Mouse (Mus musculus) myocyte (in vitro differentiated cells): ENCODE results near the gene Cobl. TPM values are rescaled to one million over a fixed set of nuclear protein-coding genes. Genes with fewer than 3 reads are reported as not detected.

Experiments
- H3K27me3 ChIP-seq: one replicate; pipeline ENCODE4 v1.6.1; 2011; ENCODE audit not compliant: control insufficient read depth, insufficient read depth, insufficient read length
- H3K36me3 ChIP-seq: one replicate; pipeline ENCODE4 v1.6.1; 2011; ENCODE audit not compliant: control insufficient read depth, insufficient read depth
- H3K4me2 ChIP-seq: one replicate; pipeline ENCODE4 v1.6.1; 2011; ENCODE audit warnings: low read depth, control low read depth
- H3K4me3 ChIP-seq: one replicate; pipeline ENCODE4 v1.5.1; 2011; ENCODE audit warnings: mild to moderate bottlenecking, control low read depth, moderate library complexity
- H3K79me2 ChIP-seq: one replicate; pipeline ENCODE4 v1.6.1; 2011; ENCODE audit not compliant: control insufficient read depth, insufficient read depth
- H3ac ChIP-seq: one replicate; pipeline ENCODE4 v1.6.1; 2011; ENCODE audit not compliant: control insufficient read depth, insufficient read length
- CEBPB ChIP-seq: IDR thresholded peaks from 2 replicates; pipeline ENCODE4 v1.6.1; 2011; ENCODE audit warnings: mild to moderate bottlenecking, moderate library complexity; ENCODE audit not compliant: poor library complexity, insufficient read depth, severe bottlenecking
- E2F4 ChIP-seq: IDR thresholded peaks from one replicate; pipeline ENCODE4 v1.6.1; 2011; ENCODE audit warnings: mild to moderate bottlenecking, control low read depth, moderate library complexity; ENCODE audit not compliant: insufficient read depth
- MAX ChIP-seq: IDR thresholded peaks from one replicate; pipeline ENCODE4 v1.6.1; 2011; ENCODE audit warnings: low read depth, mild to moderate bottlenecking, control low read depth
- MYOD1 ChIP-seq, 3 experiments: IDR thresholded peaks; one replicate each; pipeline ENCODE4 v1.6.1; 2011; ENCODE audit warnings: control low read depth in 2 of 3, low read depth in 2 of 3, mild to moderate bottlenecking in 2 of 3, moderate library complexity in 1 of 3; ENCODE audit not compliant: insufficient read length in 2 of 3, control insufficient read depth in 1 of 3
- MYOG ChIP-seq, 3 experiments: IDR thresholded peaks; one replicate each; pipeline ENCODE4 v1.6.1; 2011; ENCODE audit warnings: control low read depth in 2 of 3, low read depth in 2 of 3, mild to moderate bottlenecking in 2 of 3; ENCODE audit not compliant: insufficient read length in 2 of 3, control insufficient read depth in 1 of 3, insufficient read depth in 1 of 3
- POLR2A ChIP-seq: IDR thresholded peaks from one replicate; pipeline ENCODE4 v1.6.1; 2011; ENCODE audit warnings: low read depth, mild to moderate bottlenecking, control low read depth, moderate library complexity; ENCODE audit not compliant: insufficient read length
- POLR2AphosphoS2 ChIP-seq: IDR thresholded peaks from one replicate; pipeline ENCODE4 v1.6.1; 2011; ENCODE audit warnings: low read depth, control low read depth; ENCODE audit not compliant: insufficient read length
- REST ChIP-seq: IDR thresholded peaks from one replicate; pipeline ENCODE4 v1.6.1; 2011; ENCODE audit warnings: mild to moderate bottlenecking, control low read depth, moderate library complexity; ENCODE audit not compliant: insufficient read depth, insufficient read length
- SRF ChIP-seq: IDR thresholded peaks from one replicate; pipeline ENCODE4 v1.6.1; 2011; ENCODE audit warnings: low read depth; ENCODE audit not compliant: control insufficient read depth, insufficient read length
- TCF12 ChIP-seq: IDR thresholded peaks from one replicate; pipeline ENCODE4 v1.6.1; 2011; ENCODE audit warnings: mild to moderate bottlenecking, control low read depth; ENCODE audit not compliant: poor library complexity, insufficient read depth, severe bottlenecking
- TCF3 ChIP-seq: IDR thresholded peaks from one replicate; pipeline ENCODE4 v1.6.1; 2011; ENCODE audit warnings: low read depth, control low read depth; ENCODE audit not compliant: insufficient read length
- USF1 ChIP-seq: IDR thresholded peaks from one replicate; pipeline ENCODE4 v1.6.1; 2011; ENCODE audit warnings: low read depth, mild to moderate bottlenecking, control low read depth, moderate library complexity
- polyA plus RNA-seq: library from polyadenylated mRNA; unstranded; fragments of >200 nt; fragmentation: generic; extraction: Trizol; gene quantifications from one replicate; pipeline ENCODE4 v1.2.1, GENCODE M21; 2012; ENCODE audit warnings: missing spikeins

Cobl gene
- 191 TPM for polyA plus RNA-seq

- TF ChIP-seq TCF3, result no peak
- peak; percentile 54 for TF ChIP-seq POLR2A
- peaks cover 20% of the 10 kb centered on the region for H3K79me2 ChIP-seq
- no peaks in the 10 kb centered on the region for H3K36me3 ChIP-seq
- peak within 1 kb of the TSS; percentile 98 for H3ac ChIP-seq
- no peaks in the 10 kb centered on the region for H3K27me3 ChIP-seq
- H3K4me3 ChIP-seq, result peak within 1 kb of the TSS; percentile 40
- peak within 1 kb of the TSS; percentile 77 for H3K4me2 ChIP-seq
Observed at GRCm38 (mm10) chr11:12464181-12465162, at the start of gene Cobl. TSS of gene Cobl (minus strand) at chr11:12464960.

GRCm38 (mm10) chr11:12513796-12514195, 49.0 kb upstream of the Cobl start:
- H3K27me3 ChIP-seq, result no peaks in the 10 kb centered on the region
- no peaks in the 10 kb centered on the region for H3K79me2 ChIP-seq
- H3ac ChIP-seq, result no peak overlapping the region
- H3K36me3 ChIP-seq, result no peaks in the 10 kb centered on the region
- no peak for TF ChIP-seq E2F4
- no peak overlapping the region for H3K4me2 ChIP-seq
- H3K4me3 ChIP-seq, result no peak overlapping the region

DNA sequence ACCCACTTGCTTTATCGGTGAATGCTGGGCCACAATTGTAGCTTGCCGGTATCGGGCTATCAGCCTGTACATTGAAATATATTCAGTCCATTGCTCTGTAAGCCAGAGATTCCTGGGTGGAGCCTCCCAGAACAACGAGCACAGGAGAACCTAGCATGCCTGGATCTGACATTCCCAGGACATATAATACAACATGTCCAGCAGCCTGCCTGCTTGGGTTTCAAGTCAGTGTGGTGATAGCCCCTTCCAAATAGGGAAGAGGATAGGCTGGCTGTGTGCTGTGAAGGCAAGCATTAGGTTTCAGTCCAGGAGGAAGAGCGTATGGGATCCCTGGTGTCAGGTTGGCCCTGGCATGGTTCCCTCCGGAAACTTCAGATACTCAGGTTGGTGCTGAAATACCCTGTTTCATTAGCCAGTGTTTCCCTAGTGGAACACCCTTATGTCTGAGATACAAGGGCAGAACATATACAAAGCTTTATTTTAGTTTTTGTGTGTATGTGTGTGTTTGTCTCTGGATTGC, 41.7 kb upstream of the Cobl start:
- H3K4me3 ChIP-seq, result no peak overlapping the region
- no peaks in the 10 kb centered on the region for H3K27me3 ChIP-seq
- TF ChIP-seq MYOD1 (IDR thresholded peaks at IDR 0.05; ENCODE audit: control insufficient read depth in 1 of 3, insufficient read length in 2 of 3, low read depth in 2 of 3) (no peak), TCF3 (no peak), TCF12 (no peak), POLR2AphosphoS2 (no peak), USF1 (no peak), MYOG (IDR thresholded peaks at IDR 0.05; ENCODE audit: control insufficient read depth in 1 of 3, insufficient read depth in 1 of 3, insufficient read length in 2 of 3, low read depth in 2 of 3) (no peak), POLR2A (no peak), MAX (no peak), SRF (no peak), REST (no peak), CEBPB (no peak), E2F4 (no peak)
- H3K79me2 ChIP-seq, result no peaks in the 10 kb centered on the region
- no peaks in the 10 kb centered on the region for H3K36me3 ChIP-seq
- H3K4me2 ChIP-seq, result no peak overlapping the region
- no peak overlapping the region for H3ac ChIP-seq

DNA sequence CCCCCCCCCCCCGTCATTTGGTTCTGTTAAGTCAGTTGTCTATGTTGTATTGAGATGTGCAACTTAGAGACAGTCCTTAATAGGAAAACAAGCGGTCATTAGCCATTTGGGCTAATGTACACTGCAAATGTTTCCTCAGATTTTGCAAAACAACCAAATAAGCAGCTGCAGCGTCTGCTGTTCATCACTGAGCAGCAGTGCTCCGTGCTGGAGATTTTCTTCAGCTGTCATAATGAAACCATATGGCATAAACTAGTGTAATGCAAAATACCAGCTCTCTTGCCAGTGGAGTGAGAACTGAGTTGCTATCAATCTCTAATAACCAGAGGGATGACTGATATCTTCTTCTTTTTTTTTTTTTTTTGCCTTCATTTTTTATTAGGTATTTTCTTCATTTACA, 39.0 kb upstream of the Cobl start:
- TF ChIP-seq POLR2A (no peak), E2F4 (no peak), MYOD1 (IDR thresholded peaks at IDR 0.05; ENCODE audit: control insufficient read depth in 1 of 3, insufficient read length in 2 of 3, low read depth in 2 of 3) (no peak), REST (no peak), CEBPB (no peak), MAX (no peak), USF1 (no peak), SRF (no peak), TCF12 (no peak), TCF3 (no peak), MYOG (IDR thresholded peaks at IDR 0.05; ENCODE audit: control insufficient read depth in 1 of 3, insufficient read depth in 1 of 3, insufficient read length in 2 of 3, low read depth in 2 of 3) (no peak), POLR2AphosphoS2 (no peak)
- H3K36me3 ChIP-seq, result no peaks in the 10 kb centered on the region
- H3K4me2 ChIP-seq, result no peak overlapping the region
- no peak overlapping the region for H3K4me3 ChIP-seq
- no peaks in the 10 kb centered on the region for H3K79me2 ChIP-seq
- no peak overlapping the region for H3ac ChIP-seq
- H3K27me3 ChIP-seq, result no peaks in the 10 kb centered on the region

DNA sequence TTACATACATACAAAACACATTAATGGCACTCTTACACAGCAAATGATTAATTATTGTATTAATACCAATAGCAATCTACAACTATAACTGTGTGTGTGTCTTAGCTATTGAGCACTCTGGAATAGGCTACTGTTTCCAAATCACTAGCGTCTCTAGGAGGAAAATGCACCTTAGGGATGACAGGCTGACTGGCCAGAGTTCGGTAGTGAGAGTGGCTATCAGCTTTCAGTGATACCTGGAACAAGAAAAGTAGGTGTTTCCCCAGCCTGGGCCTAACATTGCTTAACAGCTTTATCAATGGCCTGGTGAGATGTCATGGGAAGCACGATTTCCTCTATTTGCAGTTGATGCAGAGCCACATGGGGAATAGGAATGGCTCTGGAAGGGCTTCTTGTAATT, 37.0 kb upstream of the Cobl start:
- no peak overlapping the region for H3ac ChIP-seq
- H3K27me3 ChIP-seq, result no peaks in the 10 kb centered on the region
- TF ChIP-seq USF1 (no peak), MYOG (IDR thresholded peaks at IDR 0.05; ENCODE audit: control insufficient read depth in 1 of 3, insufficient read depth in 1 of 3, insufficient read length in 2 of 3, low read depth in 2 of 3) (no peak), SRF (no peak), MYOD1 (IDR thresholded peaks at IDR 0.05; ENCODE audit: control insufficient read depth in 1 of 3, insufficient read length in 2 of 3, low read depth in 2 of 3) (no peak), POLR2A (no peak), REST (no peak), TCF3 (no peak)
- no peaks in the 10 kb centered on the region for H3K79me2 ChIP-seq
- no peaks in the 10 kb centered on the region for H3K36me3 ChIP-seq
- H3K4me3 ChIP-seq, result no peak overlapping the region
- H3K4me2 ChIP-seq, result no peak overlapping the region
